Mouse (Mus musculus) embryonic fibroblast, embryonic 13.5 days (primary cell): ENCODE data around the gene Dennd4a.

ENCODE experiments used
- CTCF ChIP-seq: IDR thresholded peaks from 2 replicates; pipeline ENCODE4 v1.5.1; 2011; ENCODE audit warnings: mild to moderate bottlenecking, control low read depth, low read length, moderate library complexity, borderline replicate concordance; ENCODE audit not compliant: insufficient read depth
- POLR2A ChIP-seq: IDR thresholded peaks from 2 replicates; pipeline ENCODE4 v1.6.1; 2011; ENCODE audit warnings: low read depth, mild to moderate bottlenecking, control low read depth, low read length, moderate library complexity

- TF ChIP-seq CTCF (no peak), POLR2A (no peak)
These were observed 115.3 kb downstream of the Dennd4a start for GRCm38 (mm10) chr9:64926201-64926991.
